Mouse (Mus musculus) midbrain, postnatal 0 days (tissue): Measurements from ENCODE around the gene Ncoa3. TPM values are rescaled to one million over a fixed set of nuclear protein-coding genes. Genes with fewer than 3 reads are reported as not detected.

Experiments used
- ATAC-seq: fragments of 200-750 bp; cut with Nextera tagmentation; 2 replicates; pipeline ENCODE4 v1.8.0; 2017; ENCODE audit warnings: moderate number of reproducible peaks, mild to moderate bottlenecking, moderate TSS enrichment, moderate library complexity; ENCODE audit not compliant: low FRiP score
- DNase-seq: peaks from one replicate; pipeline ENCODE4 v3.0.0-alpha.2; 2015; ENCODE audit warnings: low spot score
- H3K27ac ChIP-seq: fragments of 300-500 bp; sonication (generic); 2 replicates; pipeline ENCODE4 v1.5.1; 2014; ENCODE audit warnings: low read depth, mild to moderate bottlenecking, low read length, mixed read lengths
- H3K27me3 ChIP-seq: fragments of 300-500 bp; sonication (generic); 2 replicates; pipeline ENCODE4 v1.6.1; 2014; ENCODE audit warnings: low read length, control low read depth, mixed read lengths; ENCODE audit not compliant: insufficient read depth
- H3K36me3 ChIP-seq: fragments of 300-500 bp; sonication (generic); 2 replicates; pipeline ENCODE4 v1.6.1; 2014; ENCODE audit warnings: low read length, control low read depth, mixed read lengths; ENCODE audit not compliant: insufficient read depth
- H3K4me1 ChIP-seq: fragments of 300-500 bp; sonication (generic); 2 replicates; pipeline ENCODE4 v1.6.1; 2014; ENCODE audit warnings: mild to moderate bottlenecking, control low read depth, antibody characterized with exemption, low read length, mixed read lengths; ENCODE audit not compliant: insufficient read depth
- H3K4me2 ChIP-seq: fragments of 300-500 bp; sonication (generic); 2 replicates; pipeline ENCODE4 v1.6.1; 2014; ENCODE audit warnings: low read depth, mild to moderate bottlenecking, low read length, mixed read lengths; ENCODE audit not compliant: poor library complexity, severe bottlenecking
- H3K4me3 ChIP-seq: fragments of 300-500 bp; sonication (generic); 2 replicates; pipeline ENCODE4 v1.5.1; 2014; ENCODE audit warnings: low read depth, mild to moderate bottlenecking, low read length, moderate library complexity
- H3K9ac ChIP-seq: fragments of 300-500 bp; sonication (generic); replicated peaks from 2 replicates; pipeline ENCODE4 v1.6.1; 2014; ENCODE audit warnings: mild to moderate bottlenecking, low read length, moderate library complexity, mixed read lengths; ENCODE audit not compliant: poor library complexity, severe bottlenecking
- H3K9me3 ChIP-seq: fragments of 300-500 bp; sonication (generic); 2 replicates; pipeline ENCODE4 v1.6.1; 2016; ENCODE audit warnings: low read length, control low read depth
- CTCF ChIP-seq: IDR thresholded peaks from 2 replicates; pipeline ENCODE4 v1.5.1; 2016; ENCODE audit warnings: antibody characterized with exemption, mild to moderate bottlenecking
- WGBS: fragments of 180-500 bp; shearing (Covaris S2); extraction: QIAGEN DNeasy Blood & Tissue Kit; methylation state at CpG from one replicate; pipeline ENCODE4 v1.1.7; 2014; 5-methylcytosine and 5-hydroxymethylcytosine counted together
- polyA plus RNA-seq: library from polyadenylated mRNA; unstranded; fragments of >200 nt; fragmentation: Nextera tagmentation; extraction: Ambion mirVana; gene quantifications from 2 replicates; pipeline ENCODE4 v1.2.1, GENCODE M21; 2015
- total RNA-seq: library from RNA; depleted of rRNA; stranded (reverse); fragments of >200 nt; gene quantifications from 2 replicates; pipeline ENCODE4 v1.2.3, GENCODE M21; 2014

Ncoa3 gene
- total and polyA plus RNA-seq, 2 experiments from 2014 or later, result 14.9 to 40.9 TPM

- 60% methylated on average over 3 of the region's 3 CpGs for WGBS
- H3K27ac ChIP-seq, result no peak overlapping the region
- no peaks in the 10 kb centered on the region for H3K4me1 ChIP-seq
- H3K4me2 ChIP-seq, result no peak overlapping the region
- no peak for DNase-seq
- no peak overlapping the region for H3K4me3 ChIP-seq
- H3K36me3 ChIP-seq, result no peaks in the 10 kb centered on the region
- no peak overlapping the region for H3K9ac ChIP-seq
- ATAC-seq, result no peak
- H3K27me3 ChIP-seq, result no peaks in the 10 kb centered on the region
- H3K9me3 ChIP-seq, result no peaks in the 10 kb centered on the region
- TF ChIP-seq CTCF, result no peak
These were observed 42.7 kb upstream of the Ncoa3 start for GRCm38 (mm10) chr2:165949719-165950118.

- no peak for ATAC-seq
- Histone ChIP-seq H3K27me3 (no peaks in the 10 kb centered on the region), H3K27ac (no peak overlapping the region), H3K4me3 (no peak overlapping the region), H3K9ac (no peak overlapping the region), H3K9me3 (no peaks in the 10 kb centered on the region), H3K36me3 (no peaks in the 10 kb centered on the region), H3K4me1 (no peaks in the 10 kb centered on the region), H3K4me2 (no peak overlapping the region)
- no peak for DNase-seq
- no peak for TF ChIP-seq CTCF
- 81% methylated on average over 12 of the region's 12 CpGs for WGBS
These were observed 40.9 kb upstream of the Ncoa3 start for GRCm38 (mm10) chr2:165951432-165952068.

DNA sequence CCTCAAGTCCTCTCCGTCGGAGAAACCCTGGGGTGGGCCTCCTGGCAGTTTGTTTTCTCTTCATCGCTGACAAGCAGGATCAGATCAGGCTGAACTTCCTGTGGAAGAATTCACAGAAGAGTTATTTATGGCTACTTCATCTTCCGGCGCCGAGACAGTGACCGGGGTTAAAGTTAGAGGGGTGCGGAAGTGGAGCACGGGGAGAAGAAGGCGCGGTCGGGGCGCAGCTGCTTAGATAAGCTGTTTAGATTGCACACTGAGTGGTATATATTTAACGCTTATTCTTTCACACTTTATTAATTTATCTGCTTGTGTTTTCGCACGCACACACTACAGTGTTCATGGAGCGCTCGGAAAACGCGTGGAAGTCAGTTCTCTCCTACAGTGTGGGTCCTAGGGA, 37.6 kb upstream of the Ncoa3 start:
- no peak overlapping the region for H3K27ac ChIP-seq
- TF ChIP-seq CTCF, result no peak
- H3K4me2 ChIP-seq, result no peak overlapping the region
- H3K4me3 ChIP-seq, result no peak overlapping the region
- H3K4me1 ChIP-seq, result no peaks in the 10 kb centered on the region
- DNase-seq, result no peak
- no peaks in the 10 kb centered on the region for H3K9me3 ChIP-seq
- WGBS, result 85% methylated on average over 20 of the region's 20 CpGs
- no peak overlapping the region for H3K9ac ChIP-seq
- no peaks in the 10 kb centered on the region for H3K27me3 ChIP-seq
- H3K36me3 ChIP-seq, result no peaks in the 10 kb centered on the region
- no peak for ATAC-seq

DNA sequence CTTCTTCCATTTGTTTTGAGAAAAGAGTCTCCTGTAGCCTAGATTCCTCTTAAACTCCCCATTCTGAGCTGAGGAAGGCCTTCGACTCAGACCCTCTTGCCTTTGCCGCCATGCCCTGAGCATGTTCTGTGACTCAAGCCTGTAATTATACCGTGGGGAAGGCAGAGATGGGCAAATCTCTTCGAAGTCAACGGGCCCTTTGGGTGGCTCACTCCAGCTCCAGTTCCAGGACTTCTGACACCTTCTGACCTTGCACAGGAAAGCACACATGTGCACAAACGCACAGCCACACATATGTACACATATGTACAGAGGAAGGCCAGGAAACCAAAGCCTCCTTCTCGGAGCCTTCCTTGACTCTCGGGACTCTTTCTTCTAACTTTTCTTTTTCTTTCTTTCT, 37.0 kb upstream of the Ncoa3 start:
- Histone ChIP-seq H3K4me1 (no peaks in the 10 kb centered on the region), H3K27ac (no peak overlapping the region; the same call in 1 of the 2 replicates), H3K9ac (no peak overlapping the region), H3K4me2 (no peak overlapping the region), H3K4me3 (no peak overlapping the region), H3K27me3 (no peaks in the 10 kb centered on the region), H3K9me3 (no peaks in the 10 kb centered on the region), H3K36me3 (no peaks in the 10 kb centered on the region)
- 81% methylated on average over 8 of the region's 8 CpGs for WGBS
- ATAC-seq (no peak), DNase-seq (no peak)
- no peak for TF ChIP-seq CTCF

- Histone ChIP-seq H3K27ac (no peak overlapping the region), H3K4me2 (no peak overlapping the region), H3K9me3 (no peaks in the 10 kb centered on the region), H3K27me3 (no peaks in the 10 kb centered on the region), H3K36me3 (no peaks in the 10 kb centered on the region), H3K4me3 (no peak overlapping the region), H3K9ac (no peak overlapping the region), H3K4me1 (no peaks in the 10 kb centered on the region)
- no peak for DNase-seq
- WGBS, result 67% methylated on average over 7 of the region's 7 CpGs
- ATAC-seq, result no peak
- no peak for TF ChIP-seq CTCF
These were observed 36.2 kb upstream of the Ncoa3 start for GRCm38 (mm10) chr2:165956096-165956740.

DNA sequence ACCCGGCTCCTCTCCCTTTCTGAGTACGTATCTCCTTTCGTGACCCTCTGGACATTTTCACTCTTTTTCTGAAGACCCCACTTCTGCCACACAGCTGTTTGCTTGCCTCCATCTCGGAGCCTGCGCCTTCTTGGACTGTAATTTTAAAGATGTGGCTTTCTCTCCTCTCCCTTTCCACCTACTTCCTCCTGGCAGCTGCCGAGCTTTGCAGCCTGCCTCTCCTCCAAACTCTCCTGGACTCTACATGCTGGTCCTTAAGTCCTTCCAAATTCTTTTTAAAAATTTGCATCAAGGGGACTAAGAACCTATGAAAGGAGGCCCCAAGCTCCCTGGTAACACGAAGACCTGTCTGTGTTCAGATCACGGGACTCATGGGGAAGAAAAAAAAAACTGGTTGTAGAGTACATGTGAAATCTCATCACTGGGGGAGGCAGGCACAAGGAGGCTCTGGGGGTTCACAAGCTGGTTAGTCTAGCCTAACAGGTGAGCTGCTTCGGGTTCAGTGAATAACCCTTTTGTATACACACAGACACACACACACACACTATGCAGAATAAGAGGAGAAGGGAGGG, 35.1 kb upstream of the Ncoa3 start:
- 77% methylated on average over 9 of the region's 9 CpGs for WGBS
- Histone ChIP-seq H3K9ac (no peak overlapping the region), H3K4me3 (no peak overlapping the region), H3K36me3 (no peaks in the 10 kb centered on the region), H3K27ac (no peak overlapping the region), H3K9me3 (no peaks in the 10 kb centered on the region), H3K4me2 (no peak overlapping the region), H3K4me1 (no peaks in the 10 kb centered on the region), H3K27me3 (no peaks in the 10 kb centered on the region)
- no peak for ATAC-seq
- no peak for DNase-seq
- TF ChIP-seq CTCF, result no peak
